Mouse (Mus musculus) gastrocnemius, postnatal 4 days (tissue): ENCODE data around the gene Psmd13. TPM values are rescaled to one million over a fixed set of nuclear protein-coding genes. Genes with fewer than 3 reads are reported as not detected.

Source experiments
- DNase-seq, 2 experiments: peaks; one replicate each; pipeline ENCODE4 v3.0.0; 2021 to 2022; ENCODE audit warnings: low spot score in 2 of 2, mixed read lengths in 2 of 2
- total RNA-seq, 2 experiments: library from RNA; stranded (reverse); gene quantifications; 2 replicates each; pipeline ENCODE4 v1.2.3; 2021

Gene Psmd13
- total RNA-seq, 2 experiments from 2014 or later = 120 to 129 TPM

DNA sequence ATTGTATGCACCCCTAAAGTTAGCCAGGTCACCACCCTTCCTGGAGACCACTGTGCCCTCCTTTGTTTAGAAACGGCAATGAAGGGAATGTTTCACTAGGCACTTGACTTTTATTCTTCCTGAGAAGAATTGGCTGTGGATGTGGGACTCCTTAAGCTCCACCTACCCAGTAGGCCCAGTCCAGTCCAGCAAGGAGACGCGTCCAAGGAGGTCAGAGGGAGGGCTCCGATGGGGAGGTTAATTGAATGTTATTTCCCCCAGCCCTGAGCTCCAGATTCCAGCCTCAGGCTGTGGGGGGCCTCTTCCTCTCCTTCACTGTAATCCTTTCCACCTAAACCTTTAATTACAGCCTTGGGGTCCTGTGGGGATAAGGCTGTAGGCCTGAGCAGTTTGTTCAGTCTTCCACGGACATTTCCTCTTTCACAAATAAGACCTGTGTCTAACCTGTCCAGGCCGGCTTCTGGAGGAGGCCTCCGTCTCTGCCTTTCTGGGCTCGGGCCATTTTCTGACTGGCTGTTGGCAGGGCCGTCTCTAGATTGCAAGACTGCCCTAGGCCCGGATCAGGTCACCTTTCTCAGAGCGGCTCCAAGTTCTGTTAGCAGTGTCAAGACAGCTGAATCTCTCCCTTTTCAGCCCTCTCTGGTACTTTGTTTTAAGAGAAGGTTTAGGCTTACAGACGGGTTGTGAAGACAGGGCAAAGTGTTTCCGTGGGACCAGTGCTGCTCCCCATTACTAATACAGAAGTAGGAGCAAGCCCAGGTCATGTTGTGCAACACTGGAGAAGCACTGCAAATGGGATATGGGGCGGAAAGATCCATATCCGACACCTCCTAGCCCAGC is 20.5 kb downstream of the Psmd13 start:
- no peak for DNase-seq

- DNase-seq = peak; percentile 67 to 75
Observed at GRCm38 (mm10) chr7:140903212-140903611, 21.4 kb downstream of the Psmd13 start.

DNA sequence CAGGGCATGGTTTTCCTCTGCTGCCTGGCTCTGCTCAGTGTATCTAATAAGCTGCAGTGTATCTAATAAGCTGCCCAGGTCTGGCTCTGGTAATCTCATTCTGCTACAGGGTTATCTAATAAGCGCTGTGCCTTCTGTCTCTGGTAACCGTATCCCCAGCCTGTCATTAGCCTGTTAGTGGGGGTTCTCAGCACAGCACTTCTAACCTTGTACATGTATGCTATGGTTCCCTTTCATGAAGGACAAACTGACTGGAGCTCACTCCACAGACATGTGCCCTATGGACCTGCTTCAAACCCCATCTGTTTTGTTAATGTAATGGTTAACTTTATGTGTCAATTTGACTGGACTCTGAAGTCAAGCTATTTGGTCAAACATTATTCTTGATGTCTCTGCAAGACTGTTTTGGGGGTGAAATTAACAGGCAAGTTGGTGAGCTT is 23.9 kb downstream of the Psmd13 start:
- no peak for DNase-seq

DNA sequence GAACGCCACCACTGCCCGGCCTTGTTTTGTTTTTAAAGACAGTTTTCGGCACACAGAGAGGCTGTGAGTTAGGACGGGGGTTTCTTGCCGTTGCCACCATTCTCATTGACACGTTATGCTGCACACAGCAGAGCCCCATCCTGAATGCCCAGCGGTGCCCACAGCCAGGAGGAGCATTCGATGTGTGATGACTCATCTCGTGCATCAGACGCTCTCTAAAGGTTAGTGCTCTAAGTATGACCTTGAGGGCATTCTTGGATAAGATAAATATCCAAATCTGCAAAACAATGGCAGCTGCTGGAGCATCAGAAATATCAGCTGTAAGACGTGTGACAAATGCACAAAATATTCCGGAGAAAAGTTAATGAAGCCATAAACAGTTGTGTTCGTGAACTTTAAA is 25.4 kb downstream of the Psmd13 start:
- DNase-seq = no peak

GRCm38 (mm10) chr7:140907697-140908096 is 25.9 kb downstream of the Psmd13 start:
- DNase-seq = no peak

GRCm38 (mm10) chr7:140908181-140908580 is 26.4 kb downstream of the Psmd13 start:
- no peak for DNase-seq

GRCm38 (mm10) chr7:140908634-140909107 is 26.9 kb downstream of the Psmd13 start:
- DNase-seq = peak; percentile 50 to 80

GRCm38 (mm10) chr7:140912293-140912692 is 30.5 kb downstream of the Psmd13 start:
- DNase-seq = no peak

DNA sequence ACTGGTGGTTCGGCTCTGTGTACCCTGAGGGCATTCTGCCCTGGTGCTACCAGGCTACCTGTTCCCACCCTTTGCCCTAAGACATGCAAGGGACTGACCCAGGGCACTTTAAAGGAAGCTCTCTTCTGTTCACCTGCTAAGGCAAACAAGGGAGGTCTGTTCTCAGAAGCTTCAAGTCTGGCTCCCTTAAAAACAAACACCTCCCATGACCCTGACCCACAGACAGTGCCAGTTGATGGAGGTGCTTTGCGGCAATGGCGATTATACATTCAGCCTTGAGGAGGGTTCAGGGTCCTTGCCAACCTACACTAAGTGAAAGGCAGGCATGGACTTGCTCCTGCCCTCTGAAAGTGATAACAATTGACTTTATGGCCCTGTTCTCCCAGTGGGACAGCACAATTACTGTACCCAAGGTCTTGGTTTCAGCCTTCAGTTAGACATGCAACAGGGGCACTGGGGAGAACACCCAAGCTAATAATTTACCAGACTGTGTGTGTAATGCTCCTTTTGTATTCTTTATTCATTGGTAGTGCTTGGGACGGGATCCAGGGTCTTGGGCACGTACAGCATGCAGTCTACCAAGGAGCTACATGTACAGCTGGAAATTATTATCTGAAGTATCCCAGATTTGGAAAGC is 31.2 kb downstream of the Psmd13 start:
- no peak for DNase-seq

GRCm38 (mm10) chr7:140914031-140914690 is 32.4 kb downstream of the Psmd13 start:
- no peak for DNase-seq

DNA sequence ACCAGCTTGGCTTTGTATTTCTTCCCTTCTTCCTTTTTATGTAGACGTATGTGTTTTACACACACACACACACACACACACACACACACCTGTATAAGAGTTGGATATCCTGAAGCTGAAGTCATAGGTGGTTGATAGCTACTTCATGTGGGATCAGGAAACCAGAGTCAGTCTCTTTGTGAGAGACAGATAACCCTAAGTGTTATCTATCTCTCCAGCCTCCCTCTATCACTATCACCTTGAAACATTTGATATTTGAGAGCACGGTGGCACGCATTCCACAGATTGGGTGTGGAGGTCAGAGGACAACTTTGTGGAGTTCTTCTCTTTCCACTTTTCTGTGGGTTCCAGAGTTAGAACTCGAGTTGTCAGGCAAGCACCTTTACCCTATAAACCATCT is 38.1 kb downstream of the Psmd13 start:
- DNase-seq = no peak

DNA sequence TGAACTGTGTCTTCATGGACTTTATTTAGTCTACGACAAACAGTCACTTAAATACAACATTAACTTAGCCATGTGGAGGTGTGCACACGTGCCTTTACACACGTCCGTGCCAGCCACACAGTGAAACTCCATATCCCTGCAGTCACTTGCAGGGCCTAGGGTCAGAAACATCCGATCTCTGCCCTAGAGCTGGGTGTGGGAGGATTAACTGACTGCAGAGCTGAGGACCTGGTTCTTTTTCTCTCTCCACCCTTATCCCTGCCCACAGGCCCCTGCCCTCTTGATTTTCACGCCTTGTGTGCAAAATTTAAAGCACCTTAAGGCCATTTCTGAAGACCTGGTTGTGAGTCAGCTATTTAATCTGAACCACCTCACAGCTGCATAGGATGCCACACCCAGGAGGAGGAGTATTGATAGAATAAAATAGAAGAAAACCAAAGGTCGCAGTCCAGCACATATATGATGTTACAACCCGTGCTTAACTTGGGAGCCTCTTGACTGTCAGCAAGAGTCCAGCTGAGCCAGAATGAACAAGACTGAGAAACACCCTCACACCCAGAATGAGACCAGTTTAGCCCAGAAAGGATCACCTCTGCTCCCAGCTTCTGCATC is 38.8 kb downstream of the Psmd13 start, which contains the start of gene Nlrp6:
Nlrp6 (plus strand) TSS at position 485 of the 612 bp plus-strand sequence.
- DNase-seq = no peak

- DNase-seq = no peak
Observed at GRCm38 (mm10) chr7:140921225-140921975, 39.6 kb downstream of the Psmd13 start.

GRCm38 (mm10) chr7:140922398-140923069 is 40.8 kb downstream of the Psmd13 start:
- DNase-seq = peak in 1 of 2 experiments; percentile 51

GRCm38 (mm10) chr7:140923070-140923775 is 41.5 kb downstream of the Psmd13 start:
- DNase-seq = no peak

GRCm38 (mm10) chr7:140927181-140927580 is 45.4 kb downstream of the Psmd13 start:
- no peak for DNase-seq

GRCm38 (mm10) chr7:140938436-140938835 is 56.7 kb downstream of the Psmd13 start:
- DNase-seq = no peak

GRCm38 (mm10) chr7:140938896-140939295 is 57.1 kb downstream of the Psmd13 start:
- no peak for DNase-seq

DNA sequence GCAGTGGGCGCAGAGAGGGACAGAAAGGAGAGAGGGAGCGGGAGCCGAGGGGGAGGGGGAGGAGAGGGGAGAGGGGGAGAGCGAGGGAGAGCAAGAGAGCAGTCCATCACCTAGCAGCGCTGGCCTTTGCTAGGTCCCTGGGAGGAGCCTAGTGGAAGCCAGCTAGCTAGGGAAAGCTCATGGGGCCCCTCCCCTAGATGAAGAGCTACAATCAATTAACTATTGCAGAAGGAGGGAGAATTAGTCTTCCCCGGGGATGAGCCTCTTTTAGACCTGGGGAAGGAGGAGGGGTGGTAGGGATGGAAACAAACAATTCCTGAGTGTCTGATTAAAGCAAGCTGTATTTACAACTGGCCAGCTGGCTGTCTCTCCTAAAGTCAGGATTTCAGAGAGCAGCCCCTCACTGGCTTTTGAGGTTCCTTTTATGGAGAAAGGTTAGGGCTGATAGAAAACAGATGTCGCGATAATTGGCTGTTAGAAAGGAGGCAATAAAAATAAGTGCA is 58.0 kb downstream of the Psmd13 start:
- DNase-seq = no peak
